Mouse (Mus musculus) adipocyte (in vitro differentiated cells): Measurements from ENCODE around the gene Sv2c.

Experiments used
- DNase-seq: peaks from one replicate; pipeline ENCODE4 v3.0.0-alpha.2; 2016; ENCODE audit warnings: low spot score

Sv2c gene

GRCm38 (mm10) chr13:95944621-95945020 lies 187.8 kb downstream of the Sv2c start:
- DNase-seq = no peak

DNA sequence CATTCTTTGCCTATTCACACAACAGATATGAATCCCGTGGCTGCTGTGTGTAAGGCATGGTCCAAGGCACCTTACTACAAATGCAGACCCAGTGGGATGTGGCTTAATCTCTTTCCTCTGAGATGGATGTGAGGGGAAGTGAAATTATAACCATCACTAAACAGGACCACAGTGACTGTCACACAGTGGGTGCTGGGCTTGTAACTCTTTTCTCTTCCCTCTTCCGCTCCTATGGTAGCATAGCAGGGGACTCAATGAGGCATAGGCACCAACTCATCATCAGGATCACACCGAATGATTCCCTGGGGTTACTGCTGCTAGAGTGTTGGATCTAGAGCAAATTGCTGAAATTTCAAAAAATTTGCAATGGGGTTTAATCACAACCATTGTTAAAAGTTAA lies 188.5 kb downstream of the Sv2c start:
- no peak for DNase-seq

DNA sequence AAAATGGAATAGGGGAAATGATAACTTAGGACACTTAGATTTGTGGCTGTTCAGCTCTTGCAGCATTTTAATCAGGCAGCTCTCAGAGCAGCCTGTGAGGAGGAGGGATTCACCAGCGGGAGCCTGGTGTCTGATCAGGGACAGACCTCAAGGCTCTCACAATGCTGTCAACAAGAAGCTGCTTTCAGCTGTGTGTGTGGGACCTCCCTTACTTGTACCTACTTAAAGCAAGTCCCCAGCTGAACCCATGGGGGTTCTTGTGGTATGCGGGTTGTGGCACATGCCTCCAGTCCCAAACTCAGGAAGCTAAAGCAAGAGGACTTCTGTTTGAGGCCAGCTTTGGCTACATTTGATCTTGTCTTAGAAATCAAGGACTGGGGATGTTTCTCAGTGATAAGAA lies 189.8 kb downstream of the Sv2c start:
- no peak for DNase-seq

GRCm38 (mm10) chr13:95941861-95942260 lies 190.5 kb downstream of the Sv2c start:
- no peak for DNase-seq

DNA sequence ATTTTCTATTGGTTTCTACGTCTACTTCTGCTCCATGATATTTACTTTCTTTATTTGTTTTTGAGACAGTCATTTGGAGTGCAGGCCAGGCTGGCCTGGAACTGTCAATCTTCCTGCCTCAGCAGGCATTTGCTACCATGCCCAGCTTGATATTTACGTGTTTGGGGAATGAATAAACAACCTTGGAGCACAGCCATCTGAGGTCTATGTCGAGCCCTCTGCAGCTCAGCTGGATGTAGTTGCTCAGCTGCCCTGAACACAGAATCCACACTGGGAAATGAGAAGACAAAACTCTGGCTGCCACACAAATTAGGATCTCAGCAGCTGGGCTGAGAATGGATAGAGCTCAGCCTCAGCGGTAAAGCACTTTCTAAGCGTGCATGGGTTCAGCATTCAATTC lies 191.6 kb downstream of the Sv2c start:
- no peak for DNase-seq

GRCm38 (mm10) chr13:95924201-95924621 lies 208.2 kb downstream of the Sv2c start:
- DNase-seq = no peak

- DNase-seq = no peak
Measured at GRCm38 (mm10) chr13:95922626-95923025, 209.8 kb downstream of the Sv2c start.

DNA sequence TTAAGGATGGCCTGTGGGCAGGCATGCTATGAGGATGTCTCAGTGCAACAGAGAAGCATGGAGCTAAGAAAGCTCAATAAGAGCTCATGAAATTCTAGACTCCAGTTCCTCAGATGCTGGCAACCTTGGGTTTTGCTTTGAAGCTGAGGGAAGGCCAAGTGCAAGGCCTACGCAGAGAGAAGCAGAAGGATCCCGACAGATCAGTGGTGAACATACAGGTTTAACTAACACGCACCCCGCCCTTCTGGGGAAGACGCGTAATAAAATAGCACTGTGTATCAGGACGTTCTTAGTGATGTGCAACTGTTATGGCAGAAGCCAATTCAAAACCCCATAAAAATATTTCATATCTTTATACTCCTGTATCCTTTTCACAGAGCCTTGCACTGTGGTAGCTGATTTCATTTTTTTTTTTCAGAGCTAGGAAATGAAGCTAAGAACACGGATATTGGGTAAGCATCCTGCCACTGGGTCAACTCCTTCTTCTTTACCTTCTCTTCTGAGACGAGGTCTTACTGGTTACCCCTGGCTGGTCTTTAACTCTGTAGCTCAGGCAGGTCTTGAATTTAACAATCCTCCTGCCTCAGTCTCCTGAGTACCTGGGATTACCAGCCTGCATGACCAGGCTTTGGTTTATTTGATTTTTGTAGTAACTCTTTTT lies 213.6 kb downstream of the Sv2c start:
- no peak for DNase-seq

DNA sequence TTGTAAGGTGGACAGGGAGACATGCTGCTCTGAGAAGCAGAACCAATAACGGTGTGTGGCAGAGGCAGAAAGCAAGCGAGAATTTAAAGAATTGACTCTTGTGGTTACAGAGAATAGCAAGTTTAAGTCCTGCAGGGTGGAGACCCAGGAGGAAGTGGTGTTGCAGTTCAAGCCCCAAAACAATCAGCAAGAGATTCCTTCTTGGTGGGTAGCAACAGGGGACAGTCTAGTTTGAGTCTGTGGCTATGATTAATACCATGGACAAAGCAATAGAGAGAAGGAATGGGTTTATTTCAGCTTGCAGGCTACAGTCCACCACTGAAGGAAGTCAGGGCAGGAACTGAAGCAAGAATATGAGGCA lies 219.4 kb downstream of the Sv2c start:
- no peak for DNase-seq

DNA sequence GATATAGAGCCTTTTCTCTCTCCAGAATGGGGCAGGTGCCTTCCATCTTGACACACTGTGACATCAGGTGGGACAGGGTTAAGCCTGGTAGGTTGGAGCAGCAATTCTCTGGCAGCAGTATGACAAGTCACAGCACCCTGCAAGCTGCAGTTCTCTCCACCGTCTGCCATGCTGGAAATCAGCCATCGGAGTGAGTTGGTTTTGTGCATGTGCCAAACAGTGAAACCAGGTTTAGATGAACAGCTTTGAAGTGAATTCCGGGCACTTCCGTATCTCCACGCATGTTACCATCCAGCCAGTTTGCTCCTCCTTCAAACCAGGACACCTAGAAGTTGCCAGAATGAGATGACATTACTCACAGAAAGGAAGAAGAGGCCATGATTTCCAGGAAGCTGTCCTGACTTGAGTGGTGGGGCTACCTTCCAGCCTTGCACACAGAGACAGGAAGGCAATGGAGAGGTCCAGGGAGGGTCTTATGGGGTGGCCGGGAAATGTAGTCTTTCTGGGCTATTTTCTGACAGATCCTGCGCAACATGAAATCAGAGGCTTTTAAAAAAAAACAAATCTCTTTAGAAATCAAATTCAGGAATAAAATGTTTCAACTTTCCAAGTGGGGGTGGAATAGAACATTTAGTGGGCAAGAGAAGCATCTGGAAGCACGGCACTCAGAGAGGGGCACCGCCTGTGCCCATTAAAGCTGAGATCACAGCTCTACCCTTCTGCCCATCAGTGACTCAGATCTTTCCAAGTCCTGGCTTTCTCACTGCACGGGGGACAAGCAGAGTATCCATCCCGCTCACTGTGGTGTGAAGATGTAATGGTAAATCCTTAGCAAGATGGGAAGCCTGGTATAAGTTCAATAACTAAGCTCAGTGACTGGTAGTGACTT lies 220.0 kb downstream of the Sv2c start:
- DNase-seq = no peak

- no peak for DNase-seq
Measured at GRCm38 (mm10) chr13:95910270-95910669, 222.1 kb downstream of the Sv2c start.

- no peak for DNase-seq
Measured at GRCm38 (mm10) chr13:95909244-95909643, 223.1 kb downstream of the Sv2c start.
